Mouse (Mus musculus): ENCODE measurements around the gene Sertad3. TPM values are rescaled to one million over a fixed set of nuclear protein-coding genes. Genes with fewer than 3 reads are reported as not detected.

Sertad3 gene
- polyA plus RNA-seq, 1 experiment from 2014 or later: 13.4 TPM

Other genes starting within 250 kb of the Sertad3 start
- 6.1 and 6.5 TPM in 2 replicates for gene Itpkc, start 245.1 kb upstream of the Sertad3 start, polyA plus RNA-seq (2015; fragmentation: Nextera tagmentation; extraction: Ambion mirVana)
- 23.8 and 24.9 TPM in 2 replicates for gene Coq8b, start 240.7 kb upstream of the Sertad3 start, polyA plus RNA-seq (2015; fragmentation: Nextera tagmentation; extraction: Ambion mirVana)
- gene Numbl, start 215.3 kb upstream of the Sertad3 start, polyA plus RNA-seq (2015; fragmentation: Nextera tagmentation; extraction: Ambion mirVana): 48.4 and 49.6 TPM in 2 replicates
- 5.4 and 6.0 TPM in 2 replicates for gene Ltbp4, start 136.1 kb upstream of the Sertad3 start, polyA plus RNA-seq (2015; fragmentation: Nextera tagmentation; extraction: Ambion mirVana)
- gene Shkbp1, start 117.7 kb upstream of the Sertad3 start, polyA plus RNA-seq (2015; fragmentation: Nextera tagmentation; extraction: Ambion mirVana): 61.8 and 62.5 TPM in 2 replicates
- not detected in 2 replicates for gene Gm20479, start 116.3 kb upstream of the Sertad3 start, polyA plus RNA-seq (2015; fragmentation: Nextera tagmentation; extraction: Ambion mirVana)
- 2.2 and 2.6 TPM in 2 replicates for gene Sptbn4, start 26.1 kb upstream of the Sertad3 start, polyA plus RNA-seq (2015; fragmentation: Nextera tagmentation; extraction: Ambion mirVana)
- 18.7 and 19.3 TPM in 2 replicates for gene Blvrb, start 25.8 kb upstream of the Sertad3 start, polyA plus RNA-seq (2015; fragmentation: Nextera tagmentation; extraction: Ambion mirVana)
- gene Sertad1, start 13.1 kb downstream of the Sertad3 start, polyA plus RNA-seq (2015; fragmentation: Nextera tagmentation; extraction: Ambion mirVana): 10.7 and 11.8 TPM in 2 replicates
- gene Prx, start 25.6 kb downstream of the Sertad3 start, polyA plus RNA-seq (2015; fragmentation: Nextera tagmentation; extraction: Ambion mirVana): 1.4 and 1.5 TPM in 2 replicates
- 0.77 and 0.79 TPM in 2 replicates for gene Hipk4, start 49.5 kb downstream of the Sertad3 start, polyA plus RNA-seq (2015; fragmentation: Nextera tagmentation; extraction: Ambion mirVana)
- 126 TPM in 2 replicates for gene Pld3, start 79.5 kb downstream of the Sertad3 start, polyA plus RNA-seq (2015; fragmentation: Nextera tagmentation; extraction: Ambion mirVana)
- gene 2310022A10Rik, start 79.5 kb downstream of the Sertad3 start, polyA plus RNA-seq (2015; fragmentation: Nextera tagmentation; extraction: Ambion mirVana): 32.1 and 34.0 TPM in 2 replicates
- 68.0 and 71.0 TPM in 2 replicates for gene Akt2, start 117.8 kb downstream of the Sertad3 start, polyA plus RNA-seq (2015; fragmentation: Nextera tagmentation; extraction: Ambion mirVana)
- gene Ttc9b, start 180.1 kb downstream of the Sertad3 start, polyA plus RNA-seq (2015; fragmentation: Nextera tagmentation; extraction: Ambion mirVana): 50.2 and 52.0 TPM in 2 replicates
- gene Map3k10, start 200.8 kb downstream of the Sertad3 start, polyA plus RNA-seq (2015; fragmentation: Nextera tagmentation; extraction: Ambion mirVana): 13.0 and 13.2 TPM in 2 replicates
- 10.8 and 12.1 TPM in 2 replicates for gene Zfp607b, start 215.6 kb downstream of the Sertad3 start, polyA plus RNA-seq (2015; fragmentation: Nextera tagmentation; extraction: Ambion mirVana)